Mouse (Mus musculus) embryo, embryonic 10 days (tissue): ENCODE results near the gene Rpl23a.
"Not testable (repeated sequence)": the region's sequence is repeated elsewhere in the genome, so short reads cannot be mapped to it uniquely, and the experiment has no call there.

Experiments
- DNase-seq: peaks from one replicate; pipeline ENCODE4 v3.0.0-alpha.2; 2015; ENCODE audit warnings: low spot score

The Rpl23a gene

GRCm38 (mm10) chr11:78184702-78185101 lies 1.3 kb upstream of the Rpl23a start:
- not testable (repeated sequence) for DNase-seq

DNA sequence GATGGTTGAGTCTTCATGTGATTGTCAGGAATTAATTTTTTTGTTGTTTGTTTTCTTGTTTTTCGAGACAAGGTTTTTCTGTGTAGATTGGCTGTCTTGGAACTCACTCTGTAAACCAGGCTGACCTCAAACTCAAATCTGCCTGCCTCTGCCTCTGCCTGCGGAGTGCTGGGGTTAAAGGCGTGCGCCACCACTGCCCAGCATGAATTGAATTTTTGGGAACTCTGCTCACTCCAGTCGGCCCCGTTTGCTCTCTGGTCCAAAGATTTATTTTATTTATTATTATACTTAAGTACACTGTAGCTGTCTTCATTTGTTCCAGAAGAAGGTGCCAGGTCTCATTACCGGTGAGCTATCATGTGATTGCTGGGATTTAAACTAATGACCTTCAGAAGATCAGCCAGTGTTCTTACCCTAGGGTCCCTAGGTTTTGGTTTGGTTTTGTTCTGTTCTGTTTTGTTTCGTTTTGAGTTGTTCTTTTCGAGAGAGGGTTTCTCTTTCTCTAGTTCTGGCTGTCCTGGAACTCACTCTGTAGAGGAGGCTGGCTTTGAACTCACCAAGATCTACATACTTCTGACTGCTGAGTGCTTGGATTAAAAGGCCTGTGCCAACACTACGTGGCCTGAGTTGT lies 615 bp upstream of the Rpl23a start:
- no peak for DNase-seq

DNA sequence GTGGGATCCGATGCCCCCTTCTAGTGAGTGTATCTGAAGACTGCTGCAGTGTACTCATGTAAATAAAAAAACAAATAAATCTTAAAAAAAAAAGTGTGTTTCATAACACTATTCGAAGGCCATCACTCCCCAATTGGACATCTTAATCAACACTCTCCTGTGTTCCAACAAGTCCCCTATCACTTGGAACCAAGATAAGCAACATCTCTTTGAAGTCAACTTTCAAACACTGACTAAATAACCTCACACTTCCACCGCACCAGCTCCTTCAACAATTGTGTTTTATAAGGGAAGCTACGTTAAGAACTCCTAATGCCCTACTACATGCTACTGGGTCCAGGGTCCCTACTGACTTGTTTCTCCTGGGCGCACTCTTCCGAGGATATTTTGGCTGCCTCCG lies 934 bp downstream of the Rpl23a start:
- no peak for DNase-seq

DNA sequence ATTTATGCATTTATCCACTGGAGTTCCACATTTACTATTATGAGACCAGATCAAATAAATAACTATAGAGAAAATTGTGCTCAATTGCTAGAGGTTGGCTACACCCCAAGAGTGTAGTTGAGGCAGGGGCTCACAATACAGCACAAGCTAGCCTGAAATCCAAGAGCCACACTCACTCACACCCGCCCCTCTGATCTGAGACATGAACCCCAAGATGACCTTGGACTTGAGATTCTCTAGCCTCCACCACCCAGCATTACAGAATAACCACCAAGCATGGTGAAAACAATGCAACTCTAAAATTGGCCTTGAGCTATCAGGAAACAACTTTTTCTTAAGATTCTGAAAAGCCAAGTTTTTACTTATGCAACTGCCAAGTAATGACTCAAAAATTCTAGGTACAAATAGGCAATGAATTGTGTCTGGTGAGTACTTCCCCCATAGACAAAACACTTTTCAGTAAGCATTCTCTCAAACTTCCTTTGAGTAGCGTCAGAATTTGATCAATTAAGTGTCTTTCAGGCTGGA lies 1.5 kb downstream of the Rpl23a start:
- no peak for DNase-seq

DNA sequence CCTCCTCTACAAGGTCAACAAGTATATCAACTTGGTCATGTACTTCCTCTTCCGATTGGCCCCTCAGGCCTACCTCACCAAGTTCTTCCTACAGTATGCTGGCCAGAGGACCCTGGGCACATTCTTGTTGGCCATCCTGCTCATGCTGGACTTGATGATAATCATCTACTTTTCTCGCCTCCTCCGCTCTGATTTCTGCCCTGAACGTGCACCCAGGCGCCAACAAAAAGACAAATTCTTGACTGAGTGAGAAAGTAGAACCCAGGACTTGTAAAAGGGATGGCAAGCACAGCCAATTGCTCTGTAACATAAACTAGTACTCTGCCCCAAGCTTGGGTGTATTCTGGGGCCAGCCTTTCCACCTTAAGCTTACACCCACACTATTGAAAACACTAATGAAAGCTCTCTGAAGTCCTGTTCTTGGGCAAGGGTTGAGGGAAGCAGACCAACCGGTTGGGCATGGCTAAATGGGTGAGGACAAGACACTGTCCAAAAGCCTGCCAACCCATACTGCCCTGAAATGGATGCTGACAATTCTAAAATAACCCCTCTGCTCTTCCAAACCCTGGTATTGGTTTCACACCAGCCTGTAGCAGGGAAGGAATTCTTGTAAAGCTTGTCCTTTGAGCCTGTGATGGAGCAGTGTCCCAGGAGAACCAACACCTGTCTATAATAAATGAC lies 3.2 kb downstream of the Rpl23a start:
- DNase-seq: no peak

GRCm38 (mm10) chr11:78179438-78179999 lies 3.9 kb downstream of the Rpl23a start:
- DNase-seq: peak; percentile 43

- peak; percentile 72 for DNase-seq
Observed at GRCm38 (mm10) chr11:78178859-78179437, 4.4 kb downstream of the Rpl23a start.

GRCm38 (mm10) chr11:78177903-78178858 lies 5.2 kb downstream of the Rpl23a start:
- DNase-seq: peak; percentile 98

GRCm38 (mm10) chr11:78177437-78177836 lies 5.9 kb downstream of the Rpl23a start:
- peak; percentile 59 for DNase-seq

DNA sequence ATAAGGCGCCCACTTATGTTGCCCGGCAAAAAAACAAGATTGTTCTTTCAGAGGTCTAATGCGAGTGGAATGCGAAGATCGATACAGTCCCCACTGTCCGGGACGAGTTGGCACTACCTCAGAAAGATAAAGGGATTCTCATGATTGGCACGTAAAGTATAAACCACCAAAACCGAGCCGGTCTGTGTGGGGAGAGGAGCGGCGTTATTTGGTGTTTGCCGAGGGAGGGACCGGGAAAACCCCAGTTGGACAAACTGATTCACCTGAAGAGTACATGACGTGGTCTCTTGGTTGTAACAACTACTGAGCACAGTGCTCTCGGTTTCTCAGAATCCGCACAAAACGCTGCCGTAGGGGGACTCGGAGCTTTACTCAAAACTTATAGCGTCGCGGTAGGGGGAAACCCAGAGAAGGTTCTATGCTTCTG lies 6.5 kb downstream of the Rpl23a start:
- no peak for DNase-seq

- peak; percentile 95 for DNase-seq
Observed at GRCm38 (mm10) chr11:78176402-78176862, 7.0 kb downstream of the Rpl23a start, which contains the start of the genes Nek8 and Tlcd1. Gene Nek8, minus strand, starts transcription at chr11:78176675. Gene Tlcd1, plus strand, starts transcription at chr11:78176711.

DNA sequence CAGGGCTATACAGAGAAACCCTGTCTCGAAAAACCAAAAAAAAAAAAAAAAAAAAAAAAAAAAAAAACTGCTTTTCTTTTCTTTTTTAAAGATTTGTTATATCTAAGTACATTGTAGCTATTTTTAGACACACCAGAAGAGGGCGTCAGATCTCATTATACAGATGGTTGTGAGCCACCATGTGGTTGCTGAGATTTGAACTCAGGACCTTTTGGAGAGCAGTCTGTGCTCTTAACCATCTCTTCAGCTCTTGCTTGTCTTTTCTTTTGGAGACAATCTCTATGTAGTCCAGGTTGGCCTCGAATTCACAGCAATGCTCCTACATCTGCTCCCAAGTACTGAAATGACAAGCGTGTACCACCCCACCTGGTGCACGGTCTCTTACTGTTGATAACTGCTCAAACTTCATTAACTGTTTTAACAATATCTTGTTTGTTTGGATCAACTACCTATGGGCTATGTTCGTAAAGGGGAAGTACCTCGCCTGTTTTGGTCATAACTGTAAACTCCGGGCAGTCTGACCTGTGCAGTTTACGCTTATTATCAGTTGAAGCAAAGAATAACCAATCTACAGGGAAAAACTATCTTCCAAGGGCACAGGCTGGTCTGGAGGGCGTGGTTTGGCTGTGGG lies 7.5 kb downstream of the Rpl23a start:
- DNase-seq: no peak

DNA sequence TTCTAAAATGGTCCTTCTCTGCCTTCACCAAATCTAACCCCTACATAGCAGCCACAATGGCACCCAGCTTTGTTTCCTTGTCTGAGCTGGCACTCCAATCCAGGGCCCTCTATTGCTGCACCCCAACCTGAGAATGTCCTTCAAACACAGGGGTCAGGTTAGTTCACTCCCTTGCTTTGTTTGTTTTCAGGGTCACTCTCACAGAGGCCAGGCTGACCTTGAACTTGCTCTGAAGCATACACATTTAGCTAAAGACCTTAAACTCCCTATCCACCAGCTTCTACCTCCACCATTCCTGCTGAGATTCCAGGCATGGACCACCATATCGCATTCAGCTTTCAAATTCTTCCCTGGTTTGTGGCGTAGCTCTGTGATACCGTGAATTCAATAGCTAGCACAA lies 8.9 kb downstream of the Rpl23a start:
- no peak for DNase-seq

- DNase-seq: no peak
Observed at GRCm38 (mm10) chr11:78172748-78173383, 10.5 kb downstream of the Rpl23a start.

- no peak for DNase-seq
Observed at GRCm38 (mm10) chr11:78172034-78172747, 11.2 kb downstream of the Rpl23a start.

DNA sequence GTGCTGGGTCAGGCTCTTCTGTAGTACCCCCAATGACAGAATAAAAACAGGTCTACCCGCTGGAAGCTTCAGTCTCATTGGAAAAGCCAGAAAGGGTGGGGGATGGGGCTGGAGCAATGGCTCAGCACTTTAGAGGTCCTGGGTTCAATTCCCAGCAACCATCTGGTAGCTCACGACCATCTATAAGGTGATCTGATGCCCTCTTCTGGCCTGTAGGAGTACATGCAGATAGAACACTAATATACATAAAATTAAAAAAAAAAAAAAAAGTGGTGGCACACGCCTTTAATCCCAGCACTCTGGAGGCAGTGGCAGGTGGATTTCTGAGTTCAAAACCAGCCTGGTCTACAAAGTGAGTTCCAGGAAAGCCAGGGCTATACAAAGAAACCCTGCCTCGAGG lies 12.1 kb downstream of the Rpl23a start:
- no peak for DNase-seq

GRCm38 (mm10) chr11:78170306-78170705 lies 13.1 kb downstream of the Rpl23a start:
- no peak for DNase-seq

- DNase-seq: no peak
Observed at GRCm38 (mm10) chr11:78168541-78169468, 14.6 kb downstream of the Rpl23a start.
